Mouse (Mus musculus) hindbrain, embryonic 11.5 days (tissue): ENCODE results near the gene Inpp5a. TPM values are rescaled to one million over a fixed set of nuclear protein-coding genes. Genes with fewer than 3 reads are reported as not detected.

Source experiments
- ATAC-seq: fragments of 200-750 bp; cut with Nextera tagmentation; 2 replicates; pipeline ENCODE4 v1.8.0; 2017; ENCODE audit warnings: mild to moderate bottlenecking, moderate TSS enrichment, moderate library complexity; ENCODE audit not compliant: low FRiP score
- DNase-seq: peaks from one replicate; pipeline ENCODE4 v3.0.0-alpha.2; 2015; ENCODE audit warnings: low spot score
- H3K27ac ChIP-seq: fragments of 300-500 bp; sonication (generic); 2 replicates; pipeline ENCODE4 v1.5.1; 2014; ENCODE audit warnings: mild to moderate bottlenecking, low read depth, low read length
- H3K27me3 ChIP-seq: fragments of 300-500 bp; sonication (generic); 2 replicates; pipeline ENCODE4 v1.6.1; 2014; ENCODE audit warnings: mild to moderate bottlenecking, low read length, moderate library complexity, mixed read lengths; ENCODE audit not compliant: control insufficient read depth, insufficient read depth
- H3K36me3 ChIP-seq: fragments of 300-500 bp; sonication (generic); 2 replicates; pipeline ENCODE4 v1.6.1; 2014; ENCODE audit warnings: mild to moderate bottlenecking, low read length, moderate library complexity, mixed read lengths; ENCODE audit not compliant: control insufficient read depth, insufficient read depth
- H3K4me1 ChIP-seq: fragments of 300-500 bp; sonication (generic); replicated peaks from 2 replicates; pipeline ENCODE4 v1.6.1; 2014; ENCODE audit warnings: low read length, mixed read lengths; ENCODE audit not compliant: control insufficient read depth, insufficient read depth
- H3K4me2 ChIP-seq: fragments of 300-500 bp; sonication (generic); replicated peaks from 2 replicates; pipeline ENCODE4 v1.6.1; 2014; ENCODE audit warnings: mild to moderate bottlenecking, low read depth, low read length
- H3K4me3 ChIP-seq: fragments of 300-500 bp; sonication (generic); 2 replicates; pipeline ENCODE4 v1.5.1; 2014; ENCODE audit warnings: low read depth, low read length
- H3K9ac ChIP-seq: fragments of 300-500 bp; sonication (generic); 2 replicates; pipeline ENCODE4 v1.6.1; 2014; ENCODE audit warnings: low read depth, low read length
- H3K9me3 ChIP-seq: fragments of 300-500 bp; sonication (generic); 2 replicates; pipeline ENCODE4 v1.6.1; 2016; ENCODE audit warnings: low read length; ENCODE audit not compliant: control insufficient read depth
- WGBS: fragments of 180-500 bp; shearing (Covaris S2); extraction: QIAGEN DNeasy Blood & Tissue Kit; methylation state at CpG from one replicate; pipeline ENCODE4 v1.1.7; 2014; 5-methylcytosine and 5-hydroxymethylcytosine counted together
- polyA plus RNA-seq: library from polyadenylated mRNA; unstranded; fragments of >200 nt; fragmentation: Nextera tagmentation; extraction: Ambion mirVana; gene quantifications from 2 replicates; pipeline ENCODE4 v1.2.1, GENCODE M21; 2014

Inpp5a gene
- polyA plus RNA-seq, 1 experiment from 2014 or later = 24.1 TPM

- H3K9ac ChIP-seq = no peak overlapping the region
- H3K4me3 ChIP-seq = no peak overlapping the region
- H3K4me1 ChIP-seq = no peaks in the 10 kb centered on the region
- H3K36me3 ChIP-seq = no peaks in the 10 kb centered on the region
- no peak for DNase-seq
- 81% methylated on average over 2 of the region's 2 CpGs for WGBS
- H3K27me3 ChIP-seq = no peaks in the 10 kb centered on the region
- H3K9me3 ChIP-seq = no peaks in the 10 kb centered on the region
- no peak for ATAC-seq
- no peak overlapping the region for H3K27ac ChIP-seq
- no peak overlapping the region for H3K4me2 ChIP-seq
Measured at GRCm38 (mm10) chr7:139381877-139382276, 7.0 kb upstream of the Inpp5a start.

GRCm38 (mm10) chr7:139382796-139383195, 6.1 kb upstream of the Inpp5a start:
- Histone ChIP-seq H3K4me1 (no peaks in the 10 kb centered on the region), H3K27ac (no peak overlapping the region), H3K9ac (no peak overlapping the region), H3K36me3 (no peaks in the 10 kb centered on the region), H3K4me3 (no peak overlapping the region), H3K27me3 (no peaks in the 10 kb centered on the region), H3K4me2 (no peak overlapping the region), H3K9me3 (no peaks in the 10 kb centered on the region)
- 76% methylated on average over 2 of the region's 2 CpGs for WGBS
- DNase-seq (no peak), ATAC-seq (no peak)

- Histone ChIP-seq H3K9me3 (no peaks in the 10 kb centered on the region), H3K4me2 (no peak overlapping the region), H3K4me1 (no peaks in the 10 kb centered on the region), H3K4me3 (no peak overlapping the region), H3K9ac (no peak overlapping the region), H3K36me3 (no peaks in the 10 kb centered on the region), H3K27me3 (no peaks in the 10 kb centered on the region), H3K27ac (no peak overlapping the region)
- DNase-seq = no peak
- ATAC-seq = no peak
- WGBS = 84% methylated on average over 1 of the region's 1 CpGs
Measured at GRCm38 (mm10) chr7:139384500-139384899, 4.4 kb upstream of the Inpp5a start.

GRCm38 (mm10) chr7:139384916-139385530, 3.9 kb upstream of the Inpp5a start:
- 82% methylated on average over 2 of the region's 2 CpGs for WGBS

GRCm38 (mm10) chr7:139386933-139387690, 1.8 kb upstream of the Inpp5a start:
- no peak overlapping the region for H3K4me2 ChIP-seq
- 92% methylated on average over 9 of the region's 9 CpGs for WGBS
- ATAC-seq = no peak
- no peaks in the 10 kb centered on the region for H3K36me3 ChIP-seq
- no peak overlapping the region for H3K4me3 ChIP-seq
- no peak for DNase-seq
- H3K4me1 ChIP-seq = no peaks in the 10 kb centered on the region
- H3K9me3 ChIP-seq = no peaks in the 10 kb centered on the region
- H3K27ac ChIP-seq = no peak overlapping the region
- no peaks in the 10 kb centered on the region for H3K27me3 ChIP-seq
- no peak overlapping the region for H3K9ac ChIP-seq

More at GRCm38 (mm10) chr7:139384916-139385530, 3.9 kb upstream of the Inpp5a start:
- ATAC-seq (no peak), DNase-seq (no peak)
- no peaks in the 10 kb centered on the region for H3K9me3 ChIP-seq
- H3K4me2 ChIP-seq = no peak overlapping the region
- no peaks in the 10 kb centered on the region for H3K27me3 ChIP-seq
- H3K4me1 ChIP-seq = no peaks in the 10 kb centered on the region
- no peak overlapping the region for H3K4me3 ChIP-seq
- H3K9ac ChIP-seq = no peak overlapping the region
- no peak overlapping the region for H3K27ac ChIP-seq
- H3K36me3 ChIP-seq = no peaks in the 10 kb centered on the region

- peak overlapping the region; percentile 62 for H3K27ac ChIP-seq
- H3K4me2 ChIP-seq = peak overlapping the region; percentile 24
- H3K9me3 ChIP-seq = no peaks in the 10 kb centered on the region
- H3K9ac ChIP-seq = peak overlapping the region; percentile 67
- 22% methylated on average over 16 of the region's 16 CpGs for WGBS
- DNase-seq (no peak), ATAC-seq (peak; percentile 85; the same call in 1 of the 2 replicates)
- no peaks in the 10 kb centered on the region for H3K36me3 ChIP-seq
- no peaks in the 10 kb centered on the region for H3K4me1 ChIP-seq
- H3K4me3 ChIP-seq = peak overlapping the region; percentile 49
- no peaks in the 10 kb centered on the region for H3K27me3 ChIP-seq
Measured at GRCm38 (mm10) chr7:139387921-139388669, 814 bp upstream of the Inpp5a start.

GRCm38 (mm10) chr7:139389213-139389761, 378 bp downstream of the Inpp5a start:
- no peaks in the 10 kb centered on the region for H3K9me3 ChIP-seq
- no peaks in the 10 kb centered on the region for H3K4me1 ChIP-seq
- peak overlapping the region; percentile 59; the same call in 1 of the 2 replicates for H3K27ac ChIP-seq
- DNase-seq (peak; percentile 62), ATAC-seq (peak; percentile 78)
- under 1% methylated on average over 37 of the region's 53 CpGs for WGBS
- peak overlapping the region; percentile 75 for H3K4me3 ChIP-seq
- H3K4me2 ChIP-seq = peak overlapping the region; percentile 84
- H3K36me3 ChIP-seq = no peaks in the 10 kb centered on the region
- no peaks in the 10 kb centered on the region for H3K27me3 ChIP-seq
- peak overlapping the region; percentile 80 for H3K9ac ChIP-seq

- H3K9me3 ChIP-seq = no peaks in the 10 kb centered on the region
- no peak overlapping the region for H3K9ac ChIP-seq
- WGBS = 86% methylated on average over 3 of the region's 3 CpGs
- DNase-seq = no peak
- H3K4me1 ChIP-seq = no peaks in the 10 kb centered on the region
- no peak overlapping the region for H3K27ac ChIP-seq
- no peak overlapping the region for H3K4me3 ChIP-seq
- ATAC-seq = no peak
- H3K27me3 ChIP-seq = no peaks in the 10 kb centered on the region
- H3K4me2 ChIP-seq = no peak overlapping the region
- H3K36me3 ChIP-seq = no peaks in the 10 kb centered on the region
Measured at GRCm38 (mm10) chr7:139390380-139390779, 1.5 kb downstream of the Inpp5a start.
